Mouse (Mus musculus) lung, adult 2 months (tissue): ENCODE results near the gene Sfrp2.

Source experiments
- CTCF ChIP-seq: fragments of 200-500 bp; IDR thresholded peaks from 2 replicates; pipeline ENCODE4 v1.5.1; 2011; ENCODE audit warnings: mild to moderate bottlenecking, low read length, control low read depth; ENCODE audit not compliant: insufficient read depth
- POLR2A ChIP-seq: fragments of 200-500 bp; IDR thresholded peaks from 2 replicates; pipeline ENCODE4 v1.6.1; 2011; ENCODE audit warnings: low read depth, mild to moderate bottlenecking, control low read depth, low read length, borderline replicate concordance; ENCODE audit errors: extremely low read depth

DNA sequence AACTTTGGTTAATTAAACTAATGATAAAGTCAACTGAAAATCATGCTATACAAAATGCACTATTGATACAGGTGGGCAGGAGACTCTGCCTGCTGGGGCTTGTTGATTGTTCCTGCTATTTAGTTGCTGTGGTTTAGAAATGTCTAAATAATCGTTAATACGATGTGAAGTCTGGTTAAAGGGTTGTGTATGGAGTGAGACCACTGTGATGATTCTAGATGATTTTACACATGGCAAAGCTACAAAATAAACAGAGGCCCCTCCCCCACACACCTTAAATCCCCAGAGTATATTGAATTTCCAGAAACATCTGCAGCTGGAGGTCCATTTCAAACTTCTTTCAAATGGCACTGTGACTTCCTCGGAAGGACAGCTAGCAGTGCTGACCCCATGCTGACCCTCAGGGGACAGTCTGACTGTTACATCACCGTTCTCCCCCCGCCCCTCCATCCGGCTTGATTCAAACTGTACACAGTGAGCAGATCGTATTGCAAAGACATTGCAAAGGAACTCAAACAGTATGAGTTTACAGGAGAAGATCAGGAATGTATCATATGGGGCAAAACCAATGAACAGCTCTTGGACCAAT, 48.4 kb upstream of the Sfrp2 start:
- TF ChIP-seq CTCF (no peak), POLR2A (no peak)
